Mouse (Mus musculus): ENCODE data around the gene 4933417A18Rik.

GRCm38 (mm10) chr13:34960996-34961770 lies 37.0 kb downstream of the 4933417A18Rik start:
- no peak for TF ChIP-seq POLR2A (IDR thresholded peaks at IDR 0.05; ENCODE audit: insufficient read depth, low read depth, low read length)
- no peak for TF ChIP-seq CTCF (IDR thresholded peaks at IDR 0.05; ENCODE audit: insufficient read depth, low read depth, low read length)

All from olfactory bulb, adult 2 months (tissue).